Mouse (Mus musculus): ENCODE measurements around the gene Shroom4.

GRCm38 (mm10) chrX:6370706-6371105 lies 28.9 kb upstream of the Shroom4 start:
- no peak for TF ChIP-seq CTCF (IDR thresholded peaks at IDR 0.05)
- TF ChIP-seq EP300 (IDR thresholded peaks at IDR 0.05): no peak
